Mouse (Mus musculus): Measurements from ENCODE around the gene Tcf20.

GRCm38 (mm10) chr15:82947431-82947830 lies 40.2 kb downstream of the Tcf20 start:
- TF ChIP-seq POLR2A (IDR thresholded peaks at IDR 0.05; ENCODE audit: insufficient read depth, low read length) (no peak), CTCF (IDR thresholded peaks at IDR 0.05; ENCODE audit: low read depth, low read length) (no peak)

All from ES-Bruce4 (cell line).